Mouse (Mus musculus) embryonic facial prominence, embryonic 15.5 days (tissue): ENCODE data around the gene Irf2bpl. TPM values are rescaled to one million over a fixed set of nuclear protein-coding genes. Genes with fewer than 3 reads are reported as not detected.

Experiments
- ATAC-seq: fragments of 200-750 bp; cut with Nextera tagmentation; 2 replicates; pipeline ENCODE4 v1.8.0; 2017; ENCODE audit warnings: low read depth, moderate TSS enrichment; ENCODE audit not compliant: insufficient number of reproducible peaks, low FRiP score, low TSS enrichment
- H3K27ac ChIP-seq: fragments of 300-500 bp; sonication (generic); replicated peaks from 2 replicates; pipeline ENCODE4 v1.5.1; 2015; ENCODE audit warnings: mild to moderate bottlenecking, inconsistent platforms
- H3K27me3 ChIP-seq: fragments of 300-500 bp; sonication (generic); 2 replicates; pipeline ENCODE4 v1.6.1; 2015; ENCODE audit warnings: inconsistent platforms
- H3K36me3 ChIP-seq: fragments of 300-500 bp; sonication (generic); 2 replicates; pipeline ENCODE4 v1.6.1; 2015; ENCODE audit warnings: mild to moderate bottlenecking, inconsistent platforms
- H3K4me1 ChIP-seq: fragments of 300-500 bp; sonication (generic); 2 replicates; pipeline ENCODE4 v1.6.1; 2015; ENCODE audit warnings: inconsistent platforms
- H3K4me2 ChIP-seq: fragments of 300-500 bp; sonication (generic); replicated peaks from 2 replicates; pipeline ENCODE4 v1.6.1; 2015; ENCODE audit warnings: mild to moderate bottlenecking, inconsistent platforms
- H3K4me3 ChIP-seq: fragments of 300-500 bp; sonication (generic); replicated peaks from 2 replicates; pipeline ENCODE4 v1.5.1; 2015; ENCODE audit warnings: mild to moderate bottlenecking, inconsistent platforms
- H3K9ac ChIP-seq: fragments of 300-500 bp; sonication (generic); 2 replicates; pipeline ENCODE4 v1.6.1; 2015; ENCODE audit warnings: inconsistent platforms
- H3K9me3 ChIP-seq: fragments of 300-500 bp; sonication (generic); replicated peaks from 2 replicates; pipeline ENCODE4 v1.6.1; 2016; ENCODE audit warnings: inconsistent platforms
- WGBS: fragments of 180-500 bp; shearing (Covaris S2); methylation state at CpG from one replicate; pipeline ENCODE4 v1.1.7; 2015; 5-methylcytosine and 5-hydroxymethylcytosine counted together
- polyA plus RNA-seq: library from polyadenylated mRNA; unstranded; fragments of >200 nt; fragmentation: Nextera tagmentation; extraction: Ambion mirVana; gene quantifications from 2 replicates; pipeline ENCODE4 v1.2.1, GENCODE M21; 2015

The Irf2bpl gene
- polyA plus RNA-seq, 1 experiment from 2014 or later: 50.6 TPM

DNA sequence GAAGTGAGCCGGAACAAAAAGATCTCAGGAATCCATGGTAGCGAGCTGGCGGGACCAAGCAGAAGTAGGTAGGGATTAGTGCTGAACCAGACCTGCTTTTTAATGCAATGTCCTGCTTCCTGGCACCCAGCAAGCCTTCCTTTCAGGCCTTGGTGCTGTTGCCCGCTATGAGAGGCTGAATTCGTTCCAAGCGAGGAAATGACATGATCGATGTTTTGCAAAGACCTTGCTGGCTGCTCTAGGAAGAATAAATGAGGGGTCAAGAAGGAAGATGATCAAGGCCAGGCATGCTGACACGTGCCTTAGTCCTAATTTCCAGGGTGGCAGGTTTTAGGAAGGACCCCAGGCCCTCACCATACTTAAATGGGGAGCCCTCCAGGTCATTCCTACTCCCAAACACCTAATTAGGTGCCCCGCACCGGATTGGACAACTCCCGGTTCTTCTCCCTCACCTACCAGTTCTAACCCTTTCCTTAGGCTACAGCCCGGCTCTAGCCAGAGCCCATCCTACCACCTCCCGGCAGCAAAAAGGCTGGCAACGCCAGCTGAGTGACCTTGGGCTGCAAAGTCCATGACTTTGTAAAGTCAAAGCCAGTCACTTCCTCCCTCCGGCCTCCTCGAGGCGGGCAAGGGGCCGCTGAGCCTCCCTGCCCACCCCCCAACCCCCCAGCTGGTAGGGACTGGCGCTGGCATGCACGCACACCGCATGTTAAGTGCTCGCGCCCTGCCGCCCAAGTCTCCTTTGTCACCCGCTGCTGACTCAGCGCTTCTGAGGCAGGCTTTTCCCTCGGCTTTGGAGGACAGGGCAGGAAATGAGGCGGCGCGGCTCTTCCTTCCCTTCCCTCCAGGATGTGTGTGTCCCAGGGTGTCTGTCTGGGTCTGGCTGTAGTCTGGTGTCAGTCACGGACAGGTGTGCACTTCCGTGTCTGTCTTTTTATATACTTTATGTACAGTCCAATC is 52.7 kb downstream of the Irf2bpl start:
- peak overlapping the region; percentile 9; the same call in 1 of the 2 replicates for H3K4me3 ChIP-seq
- H3K9me3 ChIP-seq: no peaks in the 10 kb centered on the region
- H3K4me1 ChIP-seq: peaks cover 61% of the 10 kb centered on the region
- H3K36me3 ChIP-seq: no peaks in the 10 kb centered on the region
- H3K27me3 ChIP-seq: no peaks in the 10 kb centered on the region
- H3K4me2 ChIP-seq: peak overlapping the region; percentile 38
- H3K27ac ChIP-seq: peak overlapping the region; percentile 73
- ATAC-seq: 0 out of 2 replicates have a peak, but pooled peaks have one; percentile 44
- 31% methylated on average over 32 of the region's 32 CpGs for WGBS
- H3K9ac ChIP-seq: no peak overlapping the region

Other genes with a start within 250 kb of the Irf2bpl start
- 12.3 and 14.1 TPM in 2 replicates for gene Vash1, start 206.1 kb downstream of the Irf2bpl start, polyA plus RNA-seq
- 12.1 and 12.4 TPM in 2 replicates for gene Angel1, start 158.3 kb downstream of the Irf2bpl start, polyA plus RNA-seq
- gene Lrrc74a, start 150.4 kb downstream of the Irf2bpl start, polyA plus RNA-seq: not detected in 2 replicates
- 20.3 and 23.2 TPM in 2 replicates for gene Cipc, start 62.2 kb upstream of the Irf2bpl start, polyA plus RNA-seq
- 0.12 TPM in 1 of 2 replicates, not detected in the other for gene Zdhhc22, start 105.6 kb upstream of the Irf2bpl start, polyA plus RNA-seq
- gene Tmem63c, start 136.5 kb upstream of the Irf2bpl start, polyA plus RNA-seq: 0.16 and 0.28 TPM in 2 replicates
- gene Ngb, start 217.7 kb upstream of the Irf2bpl start, polyA plus RNA-seq: 0.16 and 0.17 TPM in 2 replicates